Mouse (Mus musculus): ENCODE results near the gene Slc6a9. TPM values are rescaled to one million over a fixed set of nuclear protein-coding genes. Genes with fewer than 3 reads are reported as not detected.

The Slc6a9 gene
- polyA plus RNA-seq, 1 experiment from 2014 or later = 45.9 TPM

GRCm38 (mm10) chr4:117835531-117836111, 1.3 kb downstream of the Slc6a9 start:
- H3K36me3 ChIP-seq (ENCODE audit: control insufficient read depth, insufficient read depth, low read length) = no peaks in the 10 kb centered on the region
- under 1% methylated on average over 56 of the region's 60 CpGs for WGBS
- H3K9ac ChIP-seq (ENCODE audit: low read depth, low read length) = peak overlapping the region; percentile 78
- H3K9me3 ChIP-seq (replicated peaks; ENCODE audit: control insufficient read depth, low read length, poor library complexity, severe bottlenecking) = no peaks in the 10 kb centered on the region
- peak; percentile 54 for ATAC-seq
- H3K27me3 ChIP-seq (ENCODE audit: control insufficient read depth, insufficient read depth, low read depth, low read length) = no peaks in the 10 kb centered on the region
- H3K4me2 ChIP-seq (ENCODE audit: low read length) = peak overlapping the region; percentile 80
- peaks cover 12% of the 10 kb centered on the region for H3K4me1 ChIP-seq (ENCODE audit: control insufficient read depth, insufficient read depth, low read length)
- H3K27ac ChIP-seq (ENCODE audit: low read length) = peak overlapping the region; percentile 86
- H3K4me3 ChIP-seq (ENCODE audit: low read depth, low read length) = peak overlapping the region; percentile 62

- peak overlapping the region; percentile 86 for H3K27ac ChIP-seq (ENCODE audit: low read length)
- H3K36me3 ChIP-seq (ENCODE audit: control insufficient read depth, insufficient read depth, low read length) = no peaks in the 10 kb centered on the region
- peak overlapping the region; percentile 78 for H3K9ac ChIP-seq (ENCODE audit: low read depth, low read length)
- H3K4me1 ChIP-seq (ENCODE audit: control insufficient read depth, insufficient read depth, low read length) = peaks cover 12% of the 10 kb centered on the region
- under 1% methylated on average over 37 of the region's 48 CpGs for WGBS
- no peaks in the 10 kb centered on the region for H3K27me3 ChIP-seq (ENCODE audit: control insufficient read depth, insufficient read depth, low read depth, low read length)
- ATAC-seq = peak; percentile 92
- no peaks in the 10 kb centered on the region for H3K9me3 ChIP-seq (replicated peaks; ENCODE audit: control insufficient read depth, low read length, poor library complexity, severe bottlenecking)
- H3K4me2 ChIP-seq (ENCODE audit: low read length) = peak overlapping the region; percentile 80
- H3K4me3 ChIP-seq (ENCODE audit: low read depth, low read length) = peak overlapping the region; percentile 62
Observed at GRCm38 (mm10) chr4:117836204-117836767, 2.0 kb downstream of the Slc6a9 start.

DNA sequence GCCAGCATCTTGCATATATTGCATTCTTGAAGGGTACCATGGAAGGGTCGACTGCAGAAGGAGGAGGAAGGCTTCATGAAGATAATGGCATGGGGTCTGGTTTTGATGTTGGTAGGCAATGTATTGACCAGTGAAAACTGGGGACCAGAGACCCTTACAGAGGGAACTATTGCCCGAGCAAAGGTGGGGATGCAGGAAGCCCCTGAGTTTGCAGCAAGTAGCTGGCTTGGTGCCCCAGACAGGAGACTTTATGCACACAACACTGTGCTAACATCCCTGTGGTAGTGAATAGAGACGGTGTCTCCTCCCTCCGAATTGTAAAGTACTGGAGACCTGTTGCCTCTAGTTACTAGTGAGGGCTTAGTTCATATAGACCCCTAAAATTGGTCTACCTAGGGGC, 3.0 kb downstream of the Slc6a9 start:
- Histone ChIP-seq H3K9me3 (replicated peaks; ENCODE audit: control insufficient read depth, low read length, poor library complexity, severe bottlenecking) (no peaks in the 10 kb centered on the region), H3K27me3 (ENCODE audit: control insufficient read depth, insufficient read depth, low read depth, low read length) (no peaks in the 10 kb centered on the region), H3K36me3 (ENCODE audit: control insufficient read depth, insufficient read depth, low read length) (no peaks in the 10 kb centered on the region), H3K4me1 (ENCODE audit: control insufficient read depth, insufficient read depth, low read length) (peaks cover 12% of the 10 kb centered on the region), H3K9ac (ENCODE audit: low read depth, low read length) (no peak overlapping the region), H3K4me3 (ENCODE audit: low read depth, low read length) (no peak overlapping the region; the same call in 1 of the 2 replicates), H3K4me2 (ENCODE audit: low read length) (no peak overlapping the region), H3K27ac (ENCODE audit: low read length) (no peak overlapping the region)
- no peak for ATAC-seq
- 77% methylated on average over 4 of the region's 4 CpGs for WGBS

- H3K9ac ChIP-seq (ENCODE audit: low read depth, low read length) = no peak overlapping the region
- H3K27ac ChIP-seq (ENCODE audit: low read length) = no peak overlapping the region
- H3K36me3 ChIP-seq (ENCODE audit: control insufficient read depth, insufficient read depth, low read length) = no peaks in the 10 kb centered on the region
- no peaks in the 10 kb centered on the region for H3K27me3 ChIP-seq (ENCODE audit: control insufficient read depth, insufficient read depth, low read depth, low read length)
- 80% methylated on average over 6 of the region's 6 CpGs for WGBS
- peaks cover 10% of the 10 kb centered on the region for H3K4me1 ChIP-seq (ENCODE audit: control insufficient read depth, insufficient read depth, low read length)
- ATAC-seq = no peak
- no peaks in the 10 kb centered on the region for H3K9me3 ChIP-seq (replicated peaks; ENCODE audit: control insufficient read depth, low read length, poor library complexity, severe bottlenecking)
- H3K4me2 ChIP-seq (ENCODE audit: low read length) = no peak overlapping the region
- no peak overlapping the region for H3K4me3 ChIP-seq (ENCODE audit: low read depth, low read length)
Observed at GRCm38 (mm10) chr4:117839366-117839765, 5.1 kb downstream of the Slc6a9 start.

GRCm38 (mm10) chr4:117840821-117841220, 6.5 kb downstream of the Slc6a9 start:
- Histone ChIP-seq H3K4me2 (ENCODE audit: low read length) (no peak overlapping the region), H3K4me1 (ENCODE audit: control insufficient read depth, insufficient read depth, low read length) (peaks cover 5% of the 10 kb centered on the region; the same call in 1 of the 2 replicates), H3K4me3 (ENCODE audit: low read depth, low read length) (no peak overlapping the region), H3K27ac (ENCODE audit: low read length) (no peak overlapping the region), H3K36me3 (ENCODE audit: control insufficient read depth, insufficient read depth, low read length) (no peaks in the 10 kb centered on the region), H3K9ac (ENCODE audit: low read depth, low read length) (no peak overlapping the region), H3K27me3 (ENCODE audit: control insufficient read depth, insufficient read depth, low read depth, low read length) (no peaks in the 10 kb centered on the region), H3K9me3 (replicated peaks; ENCODE audit: control insufficient read depth, low read length, poor library complexity, severe bottlenecking) (no peaks in the 10 kb centered on the region)
- WGBS = 94% methylated on average over 5 of the region's 5 CpGs
- no peak for ATAC-seq

DNA sequence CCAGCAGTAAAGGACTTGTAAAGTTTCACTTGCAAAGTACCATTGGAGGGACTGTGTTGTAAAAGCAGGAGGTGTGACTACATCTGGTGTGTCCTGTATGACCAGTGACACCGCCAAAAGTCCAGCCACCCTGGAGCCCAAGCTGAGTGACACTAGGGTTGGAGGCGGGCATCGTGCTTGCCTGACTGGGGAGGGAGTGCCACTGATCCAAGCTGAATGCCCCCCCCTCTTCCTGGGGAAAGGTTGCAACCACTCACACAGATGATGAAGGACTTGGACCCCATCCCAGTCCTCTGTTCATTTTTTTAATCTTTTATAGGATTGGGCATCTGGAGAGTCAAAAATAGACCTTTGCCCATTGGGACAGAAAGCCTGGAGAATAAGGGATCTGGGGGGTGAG, 7.3 kb downstream of the Slc6a9 start:
- no peak for ATAC-seq
- no peaks in the 10 kb centered on the region for H3K27me3 ChIP-seq (ENCODE audit: control insufficient read depth, insufficient read depth, low read depth, low read length)
- 89% methylated on average over 3 of the region's 3 CpGs for WGBS
- H3K27ac ChIP-seq (ENCODE audit: low read length) = no peak overlapping the region
- no peak overlapping the region for H3K9ac ChIP-seq (ENCODE audit: low read depth, low read length)
- peaks cover 5% of the 10 kb centered on the region; the same call in 1 of the 2 replicates for H3K4me1 ChIP-seq (ENCODE audit: control insufficient read depth, insufficient read depth, low read length)
- H3K4me3 ChIP-seq (ENCODE audit: low read depth, low read length) = no peak overlapping the region
- H3K4me2 ChIP-seq (ENCODE audit: low read length) = no peak overlapping the region
- no peaks in the 10 kb centered on the region for H3K36me3 ChIP-seq (ENCODE audit: control insufficient read depth, insufficient read depth, low read length)
- H3K9me3 ChIP-seq (replicated peaks; ENCODE audit: control insufficient read depth, low read length, poor library complexity, severe bottlenecking) = no peaks in the 10 kb centered on the region

GRCm38 (mm10) chr4:117843101-117843500, 8.8 kb downstream of the Slc6a9 start:
- no peaks in the 10 kb centered on the region for H3K9me3 ChIP-seq (replicated peaks; ENCODE audit: control insufficient read depth, low read length, poor library complexity, severe bottlenecking)
- H3K4me1 ChIP-seq (ENCODE audit: control insufficient read depth, insufficient read depth, low read length) = no peaks in the 10 kb centered on the region
- H3K9ac ChIP-seq (ENCODE audit: low read depth, low read length) = no peak overlapping the region
- no peak overlapping the region for H3K27ac ChIP-seq (ENCODE audit: low read length)
- no peaks in the 10 kb centered on the region for H3K27me3 ChIP-seq (ENCODE audit: control insufficient read depth, insufficient read depth, low read depth, low read length)
- H3K4me2 ChIP-seq (ENCODE audit: low read length) = no peak overlapping the region
- ATAC-seq = no peak
- H3K36me3 ChIP-seq (ENCODE audit: control insufficient read depth, insufficient read depth, low read length) = no peaks in the 10 kb centered on the region
- H3K4me3 ChIP-seq (ENCODE audit: low read depth, low read length) = no peak overlapping the region
- 92% methylated on average over 5 of the region's 5 CpGs for WGBS

DNA sequence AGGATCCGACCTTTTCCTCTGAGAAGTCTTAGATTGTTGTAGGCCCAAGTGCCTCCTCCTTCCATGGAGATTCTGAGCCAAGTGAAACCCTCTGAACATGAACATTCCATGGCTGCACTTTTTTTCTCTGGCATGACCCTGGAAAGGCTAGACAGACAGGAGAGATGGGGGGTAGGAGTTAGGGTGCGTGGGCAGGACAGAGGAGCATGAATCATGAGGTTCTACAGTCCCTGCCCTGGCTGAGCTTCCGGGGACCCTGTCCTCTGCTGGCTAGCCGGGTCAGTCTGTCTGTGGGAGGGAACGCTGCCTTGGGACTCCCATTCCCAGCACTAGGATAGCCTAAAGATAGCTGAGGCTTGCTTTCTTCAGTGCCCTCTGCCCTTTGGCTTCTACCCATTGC, 10.2 kb downstream of the Slc6a9 start:
- ATAC-seq = no peak
- Histone ChIP-seq H3K36me3 (ENCODE audit: control insufficient read depth, insufficient read depth, low read length) (no peaks in the 10 kb centered on the region), H3K27me3 (ENCODE audit: control insufficient read depth, insufficient read depth, low read depth, low read length) (no peaks in the 10 kb centered on the region), H3K27ac (ENCODE audit: low read length) (no peak overlapping the region), H3K4me2 (ENCODE audit: low read length) (no peak overlapping the region), H3K9me3 (replicated peaks; ENCODE audit: control insufficient read depth, low read length, poor library complexity, severe bottlenecking) (no peaks in the 10 kb centered on the region), H3K9ac (ENCODE audit: low read depth, low read length) (no peak overlapping the region), H3K4me1 (ENCODE audit: control insufficient read depth, insufficient read depth, low read length) (peaks cover 4% of the 10 kb centered on the region; the same call in 1 of the 2 replicates), H3K4me3 (ENCODE audit: low read depth, low read length) (no peak overlapping the region)
- 89% methylated on average over 5 of the region's 5 CpGs for WGBS

DNA sequence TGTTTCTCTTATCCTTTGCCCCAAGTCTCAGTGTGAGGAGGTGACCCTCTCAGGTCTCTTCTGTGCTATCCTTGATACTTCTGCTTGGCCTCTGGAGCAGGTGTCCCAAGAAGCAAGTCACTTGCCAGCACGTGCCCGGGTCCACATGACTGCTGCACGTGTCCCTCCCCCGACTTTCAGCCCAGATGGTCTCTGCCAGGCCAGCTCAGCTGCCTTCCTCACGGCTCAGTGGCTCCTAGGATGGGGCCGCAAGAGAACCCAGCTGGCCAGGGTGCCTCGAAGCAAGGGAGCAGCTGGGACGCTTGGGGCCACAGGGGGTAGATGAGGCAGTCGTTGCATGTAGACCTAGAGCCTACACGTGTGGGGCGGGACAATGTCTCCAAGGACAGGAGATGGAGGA, 11.0 kb downstream of the Slc6a9 start:
- Histone ChIP-seq H3K36me3 (ENCODE audit: control insufficient read depth, insufficient read depth, low read length) (no peaks in the 10 kb centered on the region), H3K4me1 (ENCODE audit: control insufficient read depth, insufficient read depth, low read length) (peaks cover 4% of the 10 kb centered on the region; the same call in 1 of the 2 replicates), H3K4me2 (ENCODE audit: low read length) (no peak overlapping the region), H3K9me3 (replicated peaks; ENCODE audit: control insufficient read depth, low read length, poor library complexity, severe bottlenecking) (no peaks in the 10 kb centered on the region), H3K9ac (ENCODE audit: low read depth, low read length) (no peak overlapping the region), H3K4me3 (ENCODE audit: low read depth, low read length) (no peak overlapping the region), H3K27me3 (ENCODE audit: control insufficient read depth, insufficient read depth, low read depth, low read length) (no peaks in the 10 kb centered on the region), H3K27ac (ENCODE audit: low read length) (no peak overlapping the region)
- WGBS = 69% methylated on average over 11 of the region's 11 CpGs
- ATAC-seq = no peak
